ENCODE assay signal across 18 mouse cellular contexts in genomic region chr6:117426363-117426762, GRCm38 (mm10).
"Had no signal": no experiment of that assay in that cellular context is flagged by ENCODE, and none has a peak within 500 bp of the region (broad histone marks: within the 10 kb centered on the region; RNA-seq: fewer than 3 reads in every experiment).

No protein-coding gene starts in this region.

- H3K4me3 ChIP-seq: midbrain, embryonic 12.5 days; myocyte; neural tube, embryonic 13.5 days; neural tube, embryonic 15.5 days had no signal

- H3K27me3 ChIP-seq: midbrain, embryonic 12.5 days; neural tube, embryonic 13.5 days; neural tube, embryonic 15.5 days had no signal

- DNase-seq: lung, adult 18-20 months; lung, embryonic 14.5 days; lung, postnatal 10 days; lung, postnatal 4 days; midbrain, embryonic 14.5 days; retina, postnatal 1 day; right cerebral cortex, adult 18-20 months; right cerebral cortex, postnatal 25 days; right cerebral cortex, postnatal 4 days; spleen, adult 18-20 months; thymus, adult 18-20 months; thymus, postnatal 14 days; thymus, postnatal 36 days had no signal

- H3K27ac ChIP-seq: midbrain, embryonic 12.5 days; neural tube, embryonic 13.5 days; neural tube, embryonic 15.5 days had no signal

- H3K9me3 ChIP-seq: midbrain, embryonic 12.5 days; neural tube, embryonic 13.5 days; neural tube, embryonic 15.5 days had no signal

- ATAC-seq: midbrain, embryonic 16.5 days had no signal

- H3K36me3 ChIP-seq: midbrain, embryonic 12.5 days; neural tube, embryonic 13.5 days; neural tube, embryonic 15.5 days had no signal

- H3K9ac ChIP-seq: lung, embryonic 14.5 days; midbrain, embryonic 12.5 days; neural tube, embryonic 13.5 days; neural tube, embryonic 15.5 days had no signal

- H3K4me2 ChIP-seq: lung, embryonic 14.5 days; midbrain, embryonic 12.5 days; neural tube, embryonic 13.5 days; neural tube, embryonic 15.5 days had no signal
